Mouse (Mus musculus) cerebellum, adult 8-10 months (tissue): ENCODE measurements around the gene Ddn.
"Not testable (repeated sequence)": the region's sequence is repeated elsewhere in the genome, so short reads cannot be mapped to it uniquely, and the experiment has no call there.

Source experiments
- DNase-seq: peaks from one replicate; pipeline ENCODE4 v3.0.0; 2022

The Ddn gene

DNA sequence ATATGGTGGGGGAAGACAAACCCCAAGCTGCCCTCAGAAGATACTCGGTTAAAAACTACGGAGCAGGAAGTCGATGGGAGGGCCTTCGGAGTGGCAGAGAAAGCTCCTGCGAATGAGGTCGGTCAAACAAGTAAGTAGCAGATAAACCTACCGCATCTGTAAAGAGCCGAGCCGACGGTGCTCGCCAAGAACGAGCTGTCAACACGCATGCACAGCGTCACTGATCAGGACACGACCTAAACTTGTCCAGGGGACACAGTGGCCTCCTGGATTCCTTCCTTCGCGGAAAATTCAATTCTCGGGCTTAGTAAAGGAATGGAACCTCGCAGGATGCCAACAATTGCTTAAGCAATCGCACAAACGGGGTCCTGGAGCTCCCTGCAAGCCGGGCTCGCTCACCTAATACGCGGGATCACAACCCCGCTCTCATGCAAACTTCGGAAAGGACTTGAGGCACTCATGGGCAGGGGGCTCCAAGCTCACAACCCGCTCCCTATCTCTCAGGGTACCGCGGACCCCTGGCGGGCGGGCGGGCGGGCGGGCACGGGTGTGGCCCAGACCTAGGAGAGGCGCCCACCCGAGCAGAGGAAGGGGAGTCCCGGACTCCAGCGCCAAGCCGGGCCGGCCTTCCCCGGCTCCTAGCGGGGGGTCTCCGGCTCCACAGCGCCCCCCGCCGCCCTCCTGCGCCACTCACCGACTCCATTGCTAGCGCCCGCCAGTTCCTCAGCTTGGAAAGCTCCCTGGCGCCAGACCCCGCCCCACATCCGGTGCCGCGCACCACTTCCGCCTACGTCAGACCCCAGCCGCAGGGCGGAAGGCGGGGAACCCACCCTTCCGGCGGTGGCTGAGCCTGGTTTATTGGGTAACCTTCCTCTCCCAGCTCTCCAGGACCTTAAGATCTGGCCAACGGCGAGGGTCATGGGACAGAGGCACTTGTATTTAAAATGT lies 21.7 kb upstream of the Ddn start, which contains the start of gene Prkag1:
Prkag1 (minus strand) TSS at position 786 of the 948 bp plus-strand sequence.
- peak; percentile 92 for DNase-seq

DNA sequence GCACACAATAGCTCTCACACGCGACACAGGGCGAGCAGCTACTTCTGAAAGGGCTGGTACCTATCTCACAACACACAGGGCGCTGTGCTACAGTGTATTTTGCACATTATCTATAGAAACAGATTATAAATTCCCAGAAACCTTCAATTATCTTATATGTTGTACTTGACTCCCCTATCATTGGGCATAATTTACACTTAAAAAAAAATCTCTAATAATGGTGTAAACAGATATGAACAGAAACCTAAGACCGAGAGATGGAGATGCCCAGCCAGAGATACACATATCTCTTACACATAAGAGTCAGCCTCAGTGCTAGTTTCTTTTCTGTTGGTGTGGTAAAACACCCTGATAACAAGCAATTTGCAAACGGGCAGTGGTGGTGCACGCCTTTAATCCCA lies 18.3 kb upstream of the Ddn start:
- DNase-seq, result no peak

DNA sequence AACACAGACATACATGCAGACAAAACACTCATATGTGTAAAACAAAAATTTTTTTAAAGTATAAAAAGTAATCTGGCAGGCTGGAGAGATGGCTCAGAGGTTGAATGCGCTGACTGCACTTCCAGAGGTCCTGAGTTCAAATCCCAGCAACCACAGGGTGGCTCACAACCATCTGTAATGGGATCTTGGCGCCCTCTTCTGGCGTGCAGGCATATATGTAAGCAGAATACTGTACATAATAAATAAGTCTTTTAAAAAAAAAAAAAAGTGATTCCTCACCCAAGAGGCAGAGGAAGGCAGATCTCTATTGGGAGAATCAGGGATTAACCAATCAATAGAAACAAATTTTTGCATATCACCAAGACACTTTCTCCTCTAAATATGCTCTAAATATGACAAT lies 14.1 kb upstream of the Ddn start:
- no peak for DNase-seq

DNA sequence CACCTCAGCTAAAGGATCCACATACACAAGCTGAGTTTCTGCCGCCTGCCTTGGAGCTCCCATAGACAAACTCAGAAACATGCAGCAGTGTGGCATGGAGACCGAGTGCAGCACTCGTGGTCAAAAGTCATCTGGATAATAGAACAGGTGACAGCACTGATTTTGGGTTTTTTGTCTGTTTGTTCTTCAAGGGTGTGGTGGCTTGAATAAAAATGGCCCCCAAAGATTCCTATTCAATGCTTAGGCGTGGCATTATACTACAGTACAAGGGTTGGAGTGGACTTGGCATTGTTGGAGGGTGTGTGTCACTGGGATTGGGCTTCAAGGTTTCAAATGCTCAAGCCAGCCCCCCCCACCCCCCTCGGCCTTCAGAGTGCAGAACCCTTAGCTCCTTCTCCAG lies 12.9 kb upstream of the Ddn start:
- no peak for DNase-seq

DNA sequence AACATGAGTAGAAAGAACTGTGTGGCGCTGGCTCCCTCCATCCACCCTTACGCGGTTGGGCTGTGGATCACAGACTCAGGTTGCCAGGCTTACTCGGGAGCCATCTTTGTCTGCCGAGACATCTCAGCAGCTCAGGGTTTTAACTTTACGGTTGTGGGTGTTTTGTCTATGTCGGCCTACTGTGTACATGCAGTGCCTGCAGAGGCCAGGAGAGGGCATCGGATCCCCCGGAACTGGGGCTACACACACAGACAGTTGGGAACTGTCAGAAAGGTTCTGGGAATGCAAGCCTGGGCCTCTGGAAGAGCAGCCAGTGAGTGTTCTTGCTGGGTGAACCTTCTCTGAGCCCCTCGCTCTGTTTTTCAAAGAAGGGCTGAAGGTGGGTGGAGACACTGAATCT lies 12.1 kb upstream of the Ddn start:
- no peak for DNase-seq

DNA sequence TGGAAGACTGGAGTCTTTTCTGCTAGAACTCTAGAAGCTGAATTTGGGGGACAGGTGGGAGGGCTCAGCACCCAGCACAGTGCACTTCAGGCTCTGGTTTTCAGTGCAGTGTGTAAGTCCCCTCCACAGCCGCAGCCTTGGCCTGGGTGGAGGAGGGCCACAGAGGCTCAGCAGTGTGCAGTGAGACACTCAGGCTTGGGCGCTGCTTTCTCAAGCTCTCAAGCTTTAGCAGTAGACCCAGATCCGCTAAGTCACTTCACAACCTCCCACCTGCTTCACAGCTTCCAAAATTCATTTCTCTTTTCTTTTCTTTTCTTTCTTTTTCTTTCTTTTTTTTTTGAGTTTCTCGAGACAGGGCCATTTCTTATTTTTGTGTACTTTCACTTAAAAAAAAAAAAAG lies 11.6 kb upstream of the Ddn start:
- DNase-seq, result no peak

DNA sequence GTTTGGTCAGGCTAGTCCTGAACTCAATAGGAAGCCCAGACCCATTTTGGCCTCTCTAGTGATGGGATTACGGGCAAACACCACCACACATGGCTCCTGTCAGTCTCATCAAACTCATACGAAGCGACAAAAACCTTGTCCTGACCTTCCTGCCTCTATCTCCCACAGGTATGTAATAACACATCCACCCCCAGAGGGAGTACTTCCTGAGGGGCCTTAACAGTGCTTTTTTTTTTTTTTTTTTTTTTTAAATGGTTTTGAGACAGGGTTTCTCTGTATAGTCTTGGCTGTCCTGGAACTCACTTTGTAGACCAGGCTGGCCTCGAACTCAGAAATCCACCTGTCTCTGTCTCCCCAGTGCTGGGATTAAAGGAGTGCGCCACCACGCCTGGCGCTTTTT lies 8.9 kb upstream of the Ddn start:
- DNase-seq, result no peak

DNA sequence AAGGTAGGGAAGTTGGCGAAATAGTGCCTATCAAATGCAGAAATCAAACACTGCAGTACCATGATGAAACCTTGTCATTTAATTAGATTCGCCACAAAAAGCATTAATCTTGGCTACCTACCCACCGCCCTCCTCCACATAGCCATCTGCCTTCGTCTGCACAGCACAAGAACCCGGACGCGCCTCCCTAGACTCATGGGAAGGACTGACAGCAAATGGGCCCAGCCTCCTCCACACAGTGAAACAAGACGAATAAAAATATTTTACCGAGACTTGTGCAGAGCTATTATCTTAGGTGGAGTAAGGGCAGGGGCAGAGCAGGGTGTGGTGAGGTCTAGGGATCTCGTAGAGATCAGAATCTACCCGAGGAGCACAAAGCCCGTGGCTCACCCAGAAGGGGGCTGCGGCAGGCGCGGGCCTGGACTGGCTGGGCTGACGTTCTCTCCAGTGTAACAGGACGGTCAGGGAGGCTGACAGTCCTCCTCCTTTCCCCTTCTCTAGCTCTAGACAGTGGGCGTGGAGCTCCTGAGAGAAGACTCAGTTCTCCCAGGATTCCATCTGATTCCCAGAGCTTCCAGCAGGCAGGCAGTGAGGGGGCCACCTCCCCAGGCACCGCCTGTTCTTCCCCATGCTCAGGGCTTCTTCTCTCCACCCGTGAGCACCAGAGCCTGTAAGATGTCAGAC lies 3.6 kb upstream of the Ddn start:
- DNase-seq, result no peak

DNA sequence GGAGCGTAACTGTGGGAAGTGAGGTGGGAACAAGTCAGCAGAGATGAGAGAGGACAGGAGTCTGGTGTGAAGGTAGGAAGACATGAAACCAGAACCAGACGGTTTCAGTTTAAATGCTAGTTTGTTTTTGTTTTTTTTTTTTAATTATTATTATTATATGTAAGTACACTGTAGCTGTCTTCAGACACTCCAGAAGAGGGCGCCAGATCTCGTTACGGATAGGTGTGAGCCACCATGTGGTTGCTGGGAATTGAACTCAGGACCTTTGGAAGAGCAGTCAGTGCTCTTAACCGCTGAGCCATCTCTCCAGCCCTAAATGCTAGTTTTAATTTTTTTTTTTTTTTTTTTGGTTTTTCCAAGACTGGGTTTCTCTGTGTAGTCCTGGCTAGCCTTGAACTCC lies 922 bp upstream of the Ddn start:
- not testable (repeated sequence) for DNase-seq

DNA sequence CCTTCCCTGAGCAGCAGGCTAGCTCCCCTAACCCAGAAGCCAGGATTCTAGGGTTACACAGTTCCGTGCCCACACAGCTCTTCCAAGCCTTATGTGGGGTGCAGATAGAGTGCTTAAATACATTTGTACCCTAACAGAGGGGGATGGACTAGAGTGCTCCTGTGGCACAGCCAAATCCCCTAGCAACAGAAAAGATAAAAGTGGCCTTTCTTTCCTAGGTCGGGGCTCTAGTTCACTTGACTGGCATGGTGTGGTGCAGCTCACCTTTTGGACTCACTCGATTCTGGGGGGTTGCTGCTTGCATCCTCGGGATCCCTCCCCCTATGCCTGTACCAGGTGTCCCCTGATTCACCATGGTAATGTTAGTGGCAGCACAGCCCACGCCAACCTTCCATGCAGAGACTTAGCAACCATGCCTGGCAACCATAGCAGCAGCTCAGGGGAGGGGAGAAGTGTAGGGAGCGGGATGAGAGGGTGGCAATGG lies 597 bp downstream of the Ddn start:
- no peak for DNase-seq

DNA sequence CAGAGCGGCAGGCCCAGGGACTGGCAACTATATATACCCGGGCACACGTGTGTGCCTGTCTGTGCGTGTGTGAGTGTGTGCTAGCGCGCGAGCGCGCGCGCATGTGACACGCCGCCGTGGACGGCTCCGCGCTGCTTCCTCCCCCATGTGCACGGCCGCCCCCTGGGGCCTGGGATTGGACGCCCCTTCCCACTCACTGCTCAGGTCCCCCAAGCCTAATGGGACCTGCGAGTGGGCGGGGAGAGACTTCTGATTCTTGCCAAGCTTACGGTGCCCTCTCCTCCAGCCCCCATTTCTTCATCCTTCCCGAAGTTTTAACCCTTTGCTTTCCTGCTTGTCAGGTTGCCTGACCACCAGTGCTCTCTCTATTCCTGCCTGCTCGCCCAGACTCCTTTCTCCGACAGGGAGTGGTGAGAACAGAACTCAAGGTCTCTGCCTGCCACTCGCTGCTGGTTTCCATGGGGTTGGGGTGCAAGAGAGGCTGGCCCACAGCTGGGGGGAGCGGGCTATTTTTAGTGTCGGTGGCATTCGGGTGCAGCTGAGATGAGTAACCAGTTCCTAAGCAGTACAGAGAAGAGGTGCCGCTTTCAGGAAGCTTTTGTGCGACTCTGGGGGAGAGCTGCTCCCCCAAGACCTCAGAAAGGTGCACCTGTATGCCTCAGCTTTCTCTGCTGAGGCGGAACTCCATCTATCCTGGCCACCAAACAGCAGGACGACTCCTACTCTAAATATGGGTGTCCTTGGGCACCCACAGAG lies 1.2 kb downstream of the Ddn start:
- no peak for DNase-seq

DNA sequence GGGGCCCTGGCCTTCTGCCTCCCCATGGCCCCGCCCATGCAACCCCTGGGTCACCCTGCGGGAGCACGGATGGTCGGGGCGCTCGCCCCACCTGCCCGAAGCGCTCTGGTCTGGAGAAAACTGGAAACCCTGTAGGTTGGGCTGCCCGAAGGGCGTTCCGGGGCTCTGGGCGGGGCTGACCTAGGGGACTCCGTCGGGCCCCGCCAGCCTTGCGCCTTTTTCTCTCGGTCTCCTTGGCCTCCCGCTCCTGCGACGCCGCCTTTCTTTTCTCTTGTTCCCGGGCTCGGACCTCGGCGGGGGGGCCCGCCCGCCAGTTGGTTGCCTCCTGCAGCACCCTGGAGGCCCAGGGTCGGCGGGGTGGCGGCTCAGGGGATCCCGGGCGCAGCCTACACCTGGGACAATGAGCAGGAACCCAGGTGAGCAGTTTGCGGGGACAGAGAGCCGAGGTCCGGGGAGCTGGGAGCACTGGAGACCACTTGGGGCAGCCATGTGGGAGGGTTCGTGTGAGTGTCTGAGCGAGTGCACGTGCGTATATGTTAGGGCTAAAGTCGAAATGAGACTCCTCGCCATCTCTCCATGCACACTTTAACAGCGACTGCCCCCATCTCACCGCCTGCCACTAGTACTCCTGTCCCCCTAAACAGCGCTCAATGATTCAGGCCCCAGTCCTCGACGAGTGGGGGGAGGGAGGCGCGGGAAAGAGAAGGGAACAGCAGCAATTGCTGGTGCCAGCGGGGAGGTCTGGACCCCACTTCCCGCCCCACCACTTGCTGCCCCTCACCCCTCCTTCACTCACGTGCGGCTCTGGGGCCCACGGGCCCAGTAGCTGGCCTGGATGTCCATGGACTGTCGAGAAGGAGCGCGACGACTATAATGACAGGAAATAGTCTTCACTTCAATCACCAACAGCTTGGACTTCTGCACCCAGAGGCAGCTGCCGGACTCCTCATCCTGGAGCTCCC lies 2.2 kb downstream of the Ddn start:
- no peak for DNase-seq

DNA sequence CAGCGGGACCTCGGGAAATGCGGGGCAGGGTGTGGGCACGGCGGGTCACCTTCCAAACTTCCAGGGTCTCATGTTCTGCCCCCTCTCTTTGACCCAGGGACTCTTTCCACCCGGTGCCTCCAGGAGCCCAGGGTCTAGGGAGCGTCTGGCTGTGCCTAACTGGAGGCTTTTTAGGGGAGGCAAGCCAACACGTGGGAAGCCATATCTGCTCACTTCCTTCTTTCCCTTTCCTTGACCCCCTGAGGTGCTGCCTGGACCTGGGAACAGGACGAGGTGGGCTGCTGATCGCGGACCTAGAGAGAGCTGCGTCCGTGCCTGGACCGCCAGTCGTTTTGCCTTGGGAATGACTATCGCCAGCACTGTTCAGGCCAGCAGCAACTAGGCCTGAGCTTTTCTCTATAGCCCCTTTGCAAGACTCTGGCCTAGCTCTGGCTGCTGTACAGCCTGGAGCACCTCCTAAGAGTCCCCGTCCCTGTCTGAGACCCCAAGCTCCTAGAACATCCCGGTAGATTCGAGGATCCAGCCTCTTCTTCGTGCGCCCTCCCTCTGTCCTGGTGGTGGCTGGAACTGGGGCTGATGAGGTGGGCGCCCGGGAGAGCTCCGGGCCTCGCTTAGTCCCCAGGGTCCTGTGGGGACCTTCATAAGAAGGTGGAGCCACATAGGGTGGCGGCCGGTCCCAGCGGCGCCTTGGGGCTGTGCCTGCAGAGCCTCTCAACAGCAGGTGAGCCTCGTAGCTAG lies 3.0 kb downstream of the Ddn start:
- no peak for DNase-seq

DNA sequence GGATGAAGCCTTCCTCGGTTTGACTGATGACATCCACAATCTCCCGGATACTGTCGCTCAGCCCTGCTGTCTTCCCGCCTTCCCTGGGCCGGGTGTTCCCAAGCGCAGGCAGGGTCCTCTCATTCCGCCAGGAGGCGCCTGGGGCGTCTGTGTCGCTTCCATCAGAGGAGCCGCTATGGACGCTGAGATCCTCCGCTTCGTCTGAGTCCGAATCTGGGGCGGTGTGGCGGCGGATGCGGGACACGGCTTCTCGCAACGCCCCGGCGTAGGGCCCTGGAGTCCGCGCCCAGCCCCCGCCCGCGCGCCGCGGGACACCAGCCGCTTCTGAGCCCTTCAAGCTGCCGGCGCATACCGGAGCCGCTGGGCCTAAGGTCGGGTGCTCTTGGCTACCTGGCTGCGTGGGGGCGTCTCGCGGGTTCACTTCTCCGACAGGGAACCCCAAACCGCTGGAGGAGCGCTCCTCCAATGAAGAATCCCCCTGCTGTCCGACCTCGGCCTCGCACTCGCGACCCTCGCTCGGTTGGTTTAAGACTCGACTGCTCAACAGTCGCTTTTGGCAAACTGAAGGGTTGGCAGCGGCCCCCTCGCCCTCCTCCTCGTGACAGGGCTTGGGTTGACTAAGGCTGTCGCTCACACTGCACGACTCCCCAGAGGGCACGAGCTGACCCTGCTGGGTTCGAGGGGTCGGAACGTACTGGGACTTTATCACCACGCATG lies 3.8 kb downstream of the Ddn start:
- DNase-seq, result peak; percentile 51

DNA sequence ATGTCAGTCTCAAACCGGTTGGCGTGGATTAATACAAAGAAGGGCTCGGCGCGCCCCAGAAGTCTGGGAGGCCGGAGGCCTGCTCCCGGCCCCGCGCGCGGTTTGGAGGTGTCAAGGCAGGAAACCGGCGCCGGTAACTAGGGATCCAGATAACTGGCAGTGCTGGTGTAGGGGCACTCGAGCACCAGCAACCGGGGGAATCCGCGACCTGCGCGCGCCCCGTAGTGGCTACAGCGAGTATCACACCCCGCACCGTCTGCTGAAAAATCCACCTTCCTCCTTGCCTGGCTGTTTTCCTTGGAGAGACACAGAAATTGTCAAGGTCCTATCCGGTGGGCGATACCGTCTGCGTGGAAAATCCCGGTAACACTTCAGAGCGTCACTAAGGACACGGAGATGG lies 5.2 kb downstream of the Ddn start:
- peak; percentile 89 for DNase-seq

DNA sequence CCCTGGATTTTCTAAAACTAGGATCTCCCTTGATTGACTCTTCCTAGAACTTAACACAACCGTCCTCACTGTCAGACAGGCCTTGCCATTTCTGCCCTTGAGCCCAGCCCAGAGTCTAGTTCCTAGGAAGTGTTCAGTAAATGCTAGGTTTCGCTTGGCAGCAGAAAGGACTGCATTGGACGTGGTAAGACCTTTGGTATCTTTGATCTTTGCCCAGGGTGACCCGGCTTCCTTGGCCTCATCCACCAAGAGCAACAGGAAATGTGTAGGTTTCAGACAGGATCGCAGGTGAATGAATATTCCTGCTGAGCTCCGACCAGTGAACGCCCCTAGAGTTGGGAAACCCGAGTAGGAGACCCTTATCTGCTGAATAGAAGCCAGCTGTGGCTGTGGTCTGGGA lies 6.4 kb downstream of the Ddn start:
- no peak for DNase-seq

DNA sequence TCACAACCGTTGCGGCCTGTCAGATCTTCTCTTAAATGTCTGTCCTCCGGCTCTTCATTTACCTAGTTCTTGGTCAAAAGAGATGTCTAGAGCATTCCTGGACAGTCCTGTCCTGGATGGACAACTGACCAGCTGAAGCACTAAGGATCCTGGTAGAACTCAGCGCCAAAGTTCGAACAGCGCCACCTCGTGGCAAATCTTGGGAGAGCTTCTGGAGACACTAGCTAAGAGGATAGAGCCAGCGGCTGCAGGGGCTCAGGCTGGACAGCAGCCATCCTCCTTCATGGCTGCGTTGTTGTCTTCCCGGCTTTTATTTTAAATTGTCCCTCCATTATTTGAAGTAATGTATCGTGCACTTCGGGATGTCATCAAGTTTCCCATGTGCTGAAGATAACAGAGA lies 9.9 kb downstream of the Ddn start:
- DNase-seq, result peak; percentile 78

DNA sequence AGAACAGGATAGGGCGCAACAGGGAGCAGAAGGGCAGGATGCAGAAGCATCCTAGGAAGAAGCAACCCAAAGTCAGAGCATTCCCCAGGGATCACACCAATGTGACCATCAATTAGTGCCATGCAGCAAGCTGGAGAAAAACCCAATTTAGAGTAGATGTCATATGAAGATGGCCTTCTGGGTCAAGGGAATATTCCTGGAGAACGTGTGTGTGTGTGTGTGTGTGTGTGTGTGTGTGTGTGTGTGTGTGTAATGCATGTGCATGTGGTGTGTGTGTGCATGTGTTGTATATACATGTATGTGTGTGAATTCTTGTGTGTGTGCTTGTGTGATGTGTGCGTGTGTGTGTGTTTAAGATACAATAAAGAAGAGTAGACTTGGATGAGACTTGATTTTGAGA lies 10.4 kb downstream of the Ddn start:
- no peak for DNase-seq

DNA sequence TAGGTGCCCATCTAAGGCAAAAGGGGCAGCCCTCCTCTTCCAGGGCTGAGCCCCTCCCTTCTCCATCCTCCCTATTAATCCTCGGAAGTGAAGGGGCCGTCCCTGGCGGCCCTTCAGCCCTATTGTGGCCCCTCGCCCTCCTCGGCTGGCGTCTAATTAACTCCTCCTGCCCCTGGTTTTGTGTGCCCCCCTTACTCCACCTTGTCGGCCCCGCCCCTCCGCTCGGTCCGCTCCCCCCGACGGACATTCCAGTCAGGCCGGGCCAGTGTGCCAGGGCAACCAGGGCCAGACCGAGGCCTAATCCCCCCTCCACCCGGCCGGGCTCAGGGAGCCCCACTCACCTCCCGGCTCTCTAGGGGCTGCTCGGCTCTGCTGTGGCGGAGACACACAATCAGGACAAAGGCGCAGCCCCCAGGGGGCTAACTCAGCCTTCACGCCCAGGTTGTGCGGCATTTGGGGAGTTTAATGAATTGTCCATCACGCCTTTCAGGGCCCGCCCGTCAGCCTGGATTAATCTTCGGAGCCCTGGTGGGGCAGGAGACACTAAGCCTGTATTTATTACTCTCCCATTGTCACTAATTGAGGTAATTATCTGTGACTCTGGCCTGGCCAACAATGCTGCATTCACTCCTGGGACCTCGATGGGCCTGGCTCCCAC lies 11.3 kb downstream of the Ddn start:
- DNase-seq, result no peak
